Mouse (Mus musculus) heart, embryonic 14.5 days (tissue): Measurements from ENCODE around the gene Pfkfb4. TPM values are rescaled to one million over a fixed set of nuclear protein-coding genes. Genes with fewer than 3 reads are reported as not detected.

Experiments used
- ATAC-seq: fragments of 200-750 bp; cut with Nextera tagmentation; 2 replicates; pipeline ENCODE4 v1.8.0; 2017; ENCODE audit warnings: low read depth, moderate TSS enrichment; ENCODE audit not compliant: insufficient number of reproducible peaks, insufficient read depth, low FRiP score
- H3K27ac ChIP-seq, 2 experiments: fragments of 200-500 bp in 1 of 2; fragments of 300-500 bp in 1 of 2; sonication (generic) in 1 of 2; replicated peaks in 1 of 2; 2 replicates each; pipeline ENCODE4 v1.5.1; 2012 to 2014; ENCODE audit warnings: low read depth in 2 of 2, low read length in 2 of 2, control low read depth in 1 of 2, mild to moderate bottlenecking in 1 of 2, mixed read lengths in 1 of 2; ENCODE audit not compliant: control insufficient read depth in 1 of 2, insufficient read depth in 1 of 2
- H3K27me3 ChIP-seq: fragments of 300-500 bp; sonication (generic); 2 replicates; pipeline ENCODE4 v1.6.1; 2014; ENCODE audit warnings: mild to moderate bottlenecking, low read length, control low read depth; ENCODE audit not compliant: control insufficient read depth, insufficient read depth
- H3K36me3 ChIP-seq: fragments of 300-500 bp; sonication (generic); 2 replicates; pipeline ENCODE4 v1.6.1; 2014; ENCODE audit warnings: mild to moderate bottlenecking, control low read depth, low read length, mixed read lengths; ENCODE audit not compliant: control insufficient read depth, insufficient read depth
- H3K4me1 ChIP-seq, 2 experiments: fragments of 200-500 bp in 1 of 2; fragments of 300-500 bp in 1 of 2; sonication (generic) in 1 of 2; 2 replicates each; pipeline ENCODE4 v1.6.1; 2012 to 2014; ENCODE audit warnings: low read length in 2 of 2, control low read depth in 1 of 2, mixed read lengths in 1 of 2; ENCODE audit not compliant: control insufficient read depth in 2 of 2, insufficient read depth in 2 of 2
- H3K4me2 ChIP-seq: fragments of 300-500 bp; sonication (generic); 2 replicates; pipeline ENCODE4 v1.6.1; 2014; ENCODE audit warnings: mild to moderate bottlenecking, low read length
- H3K4me3 ChIP-seq, 2 experiments: fragments of 200-500 bp in 1 of 2; fragments of 300-500 bp in 1 of 2; sonication (generic) in 1 of 2; 2 replicates each; pipeline ENCODE4 v1.5.1; 2012 to 2014; ENCODE audit warnings: low read length in 2 of 2, mild to moderate bottlenecking in 2 of 2, control low read depth in 1 of 2, low read depth in 1 of 2, moderate library complexity in 1 of 2; ENCODE audit not compliant: control insufficient read depth in 1 of 2, insufficient read depth in 1 of 2
- H3K9ac ChIP-seq: fragments of 300-500 bp; sonication (generic); 2 replicates; pipeline ENCODE4 v1.6.1; 2014; ENCODE audit warnings: mild to moderate bottlenecking, low read length
- H3K9me3 ChIP-seq: fragments of 300-500 bp; sonication (generic); 2 replicates; pipeline ENCODE4 v1.6.1; 2016; ENCODE audit warnings: low read length, control low read depth; ENCODE audit not compliant: control insufficient read depth
- WGBS: fragments of 180-500 bp; shearing (Covaris S2); extraction: QIAGEN DNeasy Blood & Tissue Kit; methylation state at CpG from one replicate; pipeline ENCODE4 v1.1.7; 2014; 5-methylcytosine and 5-hydroxymethylcytosine counted together
- polyA plus RNA-seq: library from polyadenylated mRNA; unstranded; fragments of >200 nt; fragmentation: Nextera tagmentation; extraction: Ambion mirVana; gene quantifications from 2 replicates; pipeline ENCODE4 v1.2.1, GENCODE M21; 2014

The Pfkfb4 gene
- polyA plus RNA-seq, 1 experiment from 2014 or later = 2.9 TPM

GRCm38 (mm10) chr9:109038901-109039364, 47.4 kb downstream of the Pfkfb4 start:
- Histone ChIP-seq H3K36me3 (peaks cover 3% of the 10 kb centered on the region; the same call in 1 of the 2 replicates), H3K4me3 (peak overlapping the region; percentile 69 to 70), H3K4me1 (peaks cover 15 to 36% of the 10 kb centered on the region in 2 experiments), H3K27me3 (no peaks in the 10 kb centered on the region), H3K9me3 (no peaks in the 10 kb centered on the region), H3K27ac (peak overlapping the region; percentile 25 to 82), H3K4me2 (peak overlapping the region; percentile 86), H3K9ac (peak overlapping the region; percentile 85)
- peak; percentile 73 for ATAC-seq
- WGBS = 16% methylated on average over 8 of the region's 8 CpGs

- ATAC-seq = no peak
- no peak overlapping the region; the same call in 1 of the 2 replicates for H3K9ac ChIP-seq
Measured at GRCm38 (mm10) chr9:109039681-109040080, 48.1 kb downstream of the Pfkfb4 start.

GRCm38 (mm10) chr9:109040216-109040615, 48.6 kb downstream of the Pfkfb4 start:
- peak overlapping the region; percentile 86 for H3K4me2 ChIP-seq
- peak overlapping the region; percentile 38; the same call in 1 of the 2 replicates for H3K9ac ChIP-seq
- H3K4me1 ChIP-seq = peaks cover 15 to 36% of the 10 kb centered on the region in 2 experiments
- H3K4me3 ChIP-seq = no peak overlapping the region; a peak in 1 of 4 replicates
- no peak overlapping the region for H3K27ac ChIP-seq
- peaks cover 7% of the 10 kb centered on the region; the same call in 1 of the 2 replicates for H3K36me3 ChIP-seq
- no peak for ATAC-seq
- no peaks in the 10 kb centered on the region for H3K9me3 ChIP-seq
- no peaks in the 10 kb centered on the region for H3K27me3 ChIP-seq
- WGBS = 79% methylated on average over 8 of the region's 8 CpGs

More at GRCm38 (mm10) chr9:109039681-109040080, 48.1 kb downstream of the Pfkfb4 start:
- H3K27me3 ChIP-seq = no peaks in the 10 kb centered on the region
- H3K27ac ChIP-seq = 0 out of 4 replicates have a peak overlapping the region, but pooled peaks of 1 of the 2 experiments have one; percentile 82
- WGBS = 67% methylated on average over 4 of the region's 4 CpGs
- peak overlapping the region; percentile 86 for H3K4me2 ChIP-seq
- no peaks in the 10 kb centered on the region for H3K9me3 ChIP-seq
- H3K4me1 ChIP-seq = peaks cover 15 to 36% of the 10 kb centered on the region in 2 experiments
- H3K36me3 ChIP-seq = peaks cover 7% of the 10 kb centered on the region; the same call in 1 of the 2 replicates
- peak overlapping the region in 1 of 2 experiments; percentile 69; a peak in 1 of 4 replicates for H3K4me3 ChIP-seq

DNA sequence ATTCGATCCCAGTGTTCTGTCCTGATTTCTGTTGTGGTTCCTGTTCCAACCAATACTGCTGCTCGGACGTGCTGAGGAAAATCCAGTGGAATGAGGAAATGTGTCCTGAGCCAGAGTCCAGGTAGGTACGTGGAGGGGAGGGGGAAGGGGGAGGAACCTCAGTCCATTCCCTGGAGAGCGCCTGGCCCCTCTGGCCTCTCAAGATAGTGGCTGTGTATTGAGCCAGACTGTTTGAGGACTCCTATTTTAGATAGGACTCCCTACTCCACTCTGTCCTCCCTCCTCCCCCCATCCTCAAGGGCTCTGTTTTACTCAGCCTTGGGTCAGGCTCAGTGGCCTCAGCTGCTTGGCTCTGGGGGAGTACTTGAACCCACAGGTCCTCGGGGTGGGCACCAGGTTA, 49.3 kb downstream of the Pfkfb4 start:
- whole genome bisulfite sequencing = 17% methylated on average over 6 of the region's 6 CpGs
- ATAC-seq = no peak
- H3K4me2 ChIP-seq = peak overlapping the region; percentile 86
- H3K4me1 ChIP-seq = peaks cover 15 to 36% of the 10 kb centered on the region in 2 experiments
- no peak overlapping the region; a peak in 1 of 4 replicates for H3K4me3 ChIP-seq
- peaks cover 7% of the 10 kb centered on the region; the same call in 1 of the 2 replicates for H3K36me3 ChIP-seq
- H3K9ac ChIP-seq = peak overlapping the region; percentile 38
- no peaks in the 10 kb centered on the region for H3K27me3 ChIP-seq
- 0 out of 4 replicates have a peak overlapping the region, but pooled peaks have one; percentile 2 to 33 for H3K27ac ChIP-seq
- H3K9me3 ChIP-seq = no peaks in the 10 kb centered on the region

- Histone ChIP-seq H3K4me1 (peaks cover 15 to 36% of the 10 kb centered on the region in 2 experiments), H3K27ac (0 out of 4 replicates have a peak overlapping the region, but pooled peaks of 1 of the 2 experiments have one; percentile 33), H3K4me3 (no peak overlapping the region), H3K4me2 (peak overlapping the region; percentile 86), H3K36me3 (peaks cover 7% of the 10 kb centered on the region; the same call in 1 of the 2 replicates), H3K9me3 (no peaks in the 10 kb centered on the region), H3K27me3 (no peaks in the 10 kb centered on the region), H3K9ac (peak overlapping the region; percentile 38)
- 43% methylated on average over 7 of the region's 7 CpGs for WGBS
- no peak for ATAC-seq
Measured at GRCm38 (mm10) chr9:109041351-109041750, 49.8 kb downstream of the Pfkfb4 start.

DNA sequence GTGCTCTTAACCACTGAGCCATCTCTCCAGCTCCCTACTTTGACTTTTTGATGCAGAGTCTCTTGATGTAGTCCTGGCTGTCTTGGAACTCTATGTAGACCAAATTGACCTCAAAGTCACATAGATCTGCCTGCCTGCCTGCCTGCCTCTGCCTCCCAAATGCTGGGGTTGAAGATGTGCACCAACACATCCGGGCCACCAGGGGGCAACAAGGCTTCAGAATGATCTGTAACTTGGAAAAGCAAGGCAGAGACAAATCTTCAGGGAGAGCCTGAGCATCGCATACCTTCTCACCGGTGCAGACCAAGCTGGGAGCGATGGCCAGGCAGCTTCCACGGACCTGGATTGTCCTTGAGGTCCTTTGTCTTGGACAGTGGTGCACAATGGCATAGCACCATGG, 54.7 kb downstream of the Pfkfb4 start:
- Histone ChIP-seq H3K4me1 (peaks cover 2 to 6% of the 10 kb centered on the region in 2 experiments), H3K4me3 (no peak overlapping the region), H3K4me2 (no peak overlapping the region), H3K27ac (no peak overlapping the region), H3K27me3 (no peaks in the 10 kb centered on the region), H3K9me3 (no peaks in the 10 kb centered on the region), H3K9ac (no peak overlapping the region), H3K36me3 (peaks cover 29% of the 10 kb centered on the region)
- ATAC-seq = no peak
- WGBS = 33% methylated on average over 5 of the region's 5 CpGs

DNA sequence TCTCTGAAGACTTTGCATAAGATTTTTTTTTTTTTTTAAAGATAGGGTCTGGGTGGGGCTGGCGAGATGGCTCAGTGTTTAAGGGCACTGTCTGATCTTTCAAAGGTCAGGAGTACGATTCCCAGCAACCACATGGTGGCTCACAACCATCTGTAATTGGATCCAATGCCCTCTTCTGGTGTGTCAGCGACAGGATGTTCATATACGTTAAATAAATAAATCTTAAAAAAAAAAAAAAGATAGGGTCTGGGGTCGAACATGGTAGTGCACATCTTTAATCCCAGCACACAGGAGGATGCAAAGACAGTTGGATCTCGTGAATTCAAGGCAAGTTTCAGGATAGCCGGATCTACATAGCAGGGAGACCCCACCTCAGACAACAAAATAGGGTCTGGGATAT, 57.7 kb downstream of the Pfkfb4 start:
- Histone ChIP-seq H3K27me3 (no peaks in the 10 kb centered on the region), H3K4me2 (no peak overlapping the region), H3K27ac (no peak overlapping the region), H3K9ac (no peak overlapping the region), H3K4me3 (no peak overlapping the region), H3K36me3 (peaks cover 43% of the 10 kb centered on the region), H3K4me1 (peaks cover under 1 to 1% of the 10 kb centered on the region in 2 experiments; a peak in 3 of 4 replicates), H3K9me3 (no peaks in the 10 kb centered on the region)
- 74% methylated on average over 7 of the region's 7 CpGs for WGBS
- no peak for ATAC-seq
